Mouse (Mus musculus) midbrain, postnatal 0 days (tissue): Measurements from ENCODE around the gene Tnip1. TPM values are rescaled to one million over a fixed set of nuclear protein-coding genes. Genes with fewer than 3 reads are reported as not detected.

Experiments used
- ATAC-seq: fragments of 200-750 bp; cut with Nextera tagmentation; 2 replicates; pipeline ENCODE4 v1.8.0; 2017; ENCODE audit warnings: moderate number of reproducible peaks, mild to moderate bottlenecking, moderate TSS enrichment, moderate library complexity; ENCODE audit not compliant: low FRiP score
- DNase-seq: peaks from one replicate; pipeline ENCODE4 v3.0.0-alpha.2; 2015; ENCODE audit warnings: low spot score
- H3K27ac ChIP-seq: fragments of 300-500 bp; sonication (generic); 2 replicates; pipeline ENCODE4 v1.5.1; 2014; ENCODE audit warnings: low read depth, mild to moderate bottlenecking, low read length, mixed read lengths
- H3K27me3 ChIP-seq: fragments of 300-500 bp; sonication (generic); 2 replicates; pipeline ENCODE4 v1.6.1; 2014; ENCODE audit warnings: low read length, control low read depth, mixed read lengths; ENCODE audit not compliant: insufficient read depth
- H3K36me3 ChIP-seq: fragments of 300-500 bp; sonication (generic); 2 replicates; pipeline ENCODE4 v1.6.1; 2014; ENCODE audit warnings: low read length, control low read depth, mixed read lengths; ENCODE audit not compliant: insufficient read depth
- H3K4me1 ChIP-seq: fragments of 300-500 bp; sonication (generic); 2 replicates; pipeline ENCODE4 v1.6.1; 2014; ENCODE audit warnings: mild to moderate bottlenecking, control low read depth, antibody characterized with exemption, low read length, mixed read lengths; ENCODE audit not compliant: insufficient read depth
- H3K4me2 ChIP-seq: fragments of 300-500 bp; sonication (generic); 2 replicates; pipeline ENCODE4 v1.6.1; 2014; ENCODE audit warnings: low read depth, mild to moderate bottlenecking, low read length, mixed read lengths; ENCODE audit not compliant: poor library complexity, severe bottlenecking
- H3K4me3 ChIP-seq: fragments of 300-500 bp; sonication (generic); 2 replicates; pipeline ENCODE4 v1.5.1; 2014; ENCODE audit warnings: low read depth, mild to moderate bottlenecking, low read length, moderate library complexity
- H3K9ac ChIP-seq: fragments of 300-500 bp; sonication (generic); replicated peaks from 2 replicates; pipeline ENCODE4 v1.6.1; 2014; ENCODE audit warnings: mild to moderate bottlenecking, low read length, moderate library complexity, mixed read lengths; ENCODE audit not compliant: poor library complexity, severe bottlenecking
- H3K9me3 ChIP-seq: fragments of 300-500 bp; sonication (generic); 2 replicates; pipeline ENCODE4 v1.6.1; 2016; ENCODE audit warnings: low read length, control low read depth
- CTCF ChIP-seq: IDR thresholded peaks from 2 replicates; pipeline ENCODE4 v1.5.1; 2016; ENCODE audit warnings: antibody characterized with exemption, mild to moderate bottlenecking
- WGBS: fragments of 180-500 bp; shearing (Covaris S2); extraction: QIAGEN DNeasy Blood & Tissue Kit; methylation state at CpG from one replicate; pipeline ENCODE4 v1.1.7; 2014; 5-methylcytosine and 5-hydroxymethylcytosine counted together
- polyA plus RNA-seq: library from polyadenylated mRNA; unstranded; fragments of >200 nt; fragmentation: Nextera tagmentation; extraction: Ambion mirVana; gene quantifications from 2 replicates; pipeline ENCODE4 v1.2.1, GENCODE M21; 2015
- total RNA-seq: library from RNA; depleted of rRNA; stranded (reverse); fragments of >200 nt; gene quantifications from 2 replicates; pipeline ENCODE4 v1.2.3, GENCODE M21; 2014

Gene Tnip1
- total and polyA plus RNA-seq, 2 experiments from 2014 or later = 17.2 to 19.2 TPM

- H3K27me3 ChIP-seq = no peaks in the 10 kb centered on the region
- no peak overlapping the region for H3K4me2 ChIP-seq
- no peaks in the 10 kb centered on the region for H3K9me3 ChIP-seq
- no peak overlapping the region for H3K27ac ChIP-seq
- ATAC-seq (no peak), DNase-seq (no peak)
- WGBS = 84% methylated on average over 6 of the region's 6 CpGs
- H3K4me1 ChIP-seq = peaks cover 3% of the 10 kb centered on the region; the same call in 1 of the 2 replicates
- no peak for TF ChIP-seq CTCF
- no peaks in the 10 kb centered on the region for H3K36me3 ChIP-seq
- no peak overlapping the region for H3K9ac ChIP-seq
- no peak overlapping the region for H3K4me3 ChIP-seq
Measured at GRCm38 (mm10) chr11:54950684-54951083, 12.0 kb downstream of the Tnip1 start.

GRCm38 (mm10) chr11:54949717-54950116, 13.0 kb downstream of the Tnip1 start:
- DNase-seq (no peak), ATAC-seq (no peak)
- no peak overlapping the region for H3K4me2 ChIP-seq
- H3K27me3 ChIP-seq = no peaks in the 10 kb centered on the region
- H3K4me1 ChIP-seq = peaks cover 3% of the 10 kb centered on the region; the same call in 1 of the 2 replicates
- no peak overlapping the region for H3K9ac ChIP-seq
- H3K4me3 ChIP-seq = no peak overlapping the region
- WGBS = 78% methylated on average over 1 of the region's 1 CpGs
- no peaks in the 10 kb centered on the region for H3K9me3 ChIP-seq
- no peak overlapping the region for H3K27ac ChIP-seq
- H3K36me3 ChIP-seq = no peaks in the 10 kb centered on the region
- TF ChIP-seq CTCF = no peak

DNA sequence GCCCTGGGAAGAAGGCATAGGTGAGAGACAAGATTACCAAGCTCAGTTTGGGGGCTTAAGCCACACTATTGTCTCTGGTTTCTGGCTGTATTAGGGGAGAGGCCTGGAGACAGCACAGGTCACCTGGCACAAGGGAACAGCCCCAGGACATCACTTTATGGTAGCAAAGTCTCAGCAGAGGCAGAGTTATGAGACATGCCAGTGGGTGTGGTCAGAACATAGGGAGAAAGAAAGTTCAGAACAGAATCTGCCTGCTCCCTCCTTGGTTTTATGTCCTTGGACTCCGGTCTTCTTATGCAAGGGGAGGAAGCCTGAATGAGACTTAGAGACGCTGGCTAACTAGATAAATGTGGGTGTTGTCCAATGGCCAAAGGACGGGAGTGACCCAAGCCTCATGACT, 18.0 kb downstream of the Tnip1 start:
- Histone ChIP-seq H3K27me3 (no peaks in the 10 kb centered on the region), H3K27ac (no peak overlapping the region), H3K4me3 (no peak overlapping the region), H3K36me3 (no peaks in the 10 kb centered on the region), H3K9me3 (no peaks in the 10 kb centered on the region), H3K9ac (no peak overlapping the region), H3K4me1 (no peaks in the 10 kb centered on the region), H3K4me2 (no peak overlapping the region)
- ATAC-seq = no peak
- WGBS = 81% methylated on average over 3 of the region's 3 CpGs
- no peak for DNase-seq
- no peak for TF ChIP-seq CTCF

DNA sequence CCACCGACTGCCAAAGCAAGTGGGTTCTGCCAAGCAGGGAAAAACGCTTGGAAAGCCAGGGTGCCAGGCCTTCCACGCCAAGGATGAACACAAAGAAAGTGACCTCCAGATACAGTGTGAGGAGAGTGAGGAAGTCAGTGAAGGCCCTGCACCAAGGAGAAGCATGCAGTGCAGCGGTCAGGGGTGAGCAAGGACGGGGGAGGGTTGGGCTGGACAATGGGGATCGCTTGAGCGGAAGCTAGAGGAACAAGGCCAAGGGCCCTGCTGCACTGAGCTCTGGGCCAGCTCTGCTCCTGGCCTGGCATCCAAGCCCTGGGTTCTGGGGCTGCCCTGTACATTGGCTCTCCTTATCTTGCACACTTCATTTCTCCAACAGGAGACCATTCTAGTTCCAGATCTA, 22.7 kb downstream of the Tnip1 start:
- DNase-seq = no peak
- Histone ChIP-seq H3K4me2 (no peak overlapping the region), H3K9ac (no peak overlapping the region), H3K4me3 (no peak overlapping the region), H3K9me3 (no peaks in the 10 kb centered on the region), H3K27ac (no peak overlapping the region), H3K27me3 (no peaks in the 10 kb centered on the region), H3K36me3 (peaks cover 12% of the 10 kb centered on the region; the same call in 1 of the 2 replicates), H3K4me1 (no peaks in the 10 kb centered on the region)
- ATAC-seq = no peak
- 70% methylated on average over 7 of the region's 7 CpGs for WGBS
- TF ChIP-seq CTCF = no peak

- ATAC-seq (no peak), DNase-seq (no peak)
- Histone ChIP-seq H3K9ac (no peak overlapping the region), H3K4me2 (no peak overlapping the region), H3K36me3 (peaks cover 13% of the 10 kb centered on the region; the same call in 1 of the 2 replicates), H3K9me3 (no peaks in the 10 kb centered on the region), H3K27ac (no peak overlapping the region), H3K4me3 (no peak overlapping the region), H3K4me1 (no peaks in the 10 kb centered on the region), H3K27me3 (no peaks in the 10 kb centered on the region)
- 87% methylated on average over 8 of the region's 8 CpGs for WGBS
- no peak for TF ChIP-seq CTCF
Measured at GRCm38 (mm10) chr11:54939501-54939900, 23.2 kb downstream of the Tnip1 start.

- H3K4me1 ChIP-seq = no peaks in the 10 kb centered on the region
- no peak overlapping the region for H3K4me3 ChIP-seq
- 83% methylated on average over 3 of the region's 3 CpGs for WGBS
- DNase-seq (no peak), ATAC-seq (no peak)
- peaks cover 17% of the 10 kb centered on the region; the same call in 1 of the 2 replicates for H3K36me3 ChIP-seq
- TF ChIP-seq CTCF = no peak
- H3K9ac ChIP-seq = no peak overlapping the region
- H3K9me3 ChIP-seq = no peaks in the 10 kb centered on the region
- no peak overlapping the region for H3K4me2 ChIP-seq
- H3K27ac ChIP-seq = no peak overlapping the region
- no peaks in the 10 kb centered on the region for H3K27me3 ChIP-seq
Measured at GRCm38 (mm10) chr11:54936771-54937140, 26.0 kb downstream of the Tnip1 start.
